Mouse (Mus musculus) right cerebral cortex, postnatal 10 days (tissue): Measurements from ENCODE around the gene Reep1.
A peak's percentile ranks its signal among the peaks of the same experiment; 100 is the strongest.

ENCODE experiments used
- DNase-seq, 2 experiments: peaks; one replicate each; pipeline ENCODE4 v3.0.0; 2021; ENCODE audit warnings: low spot score in 2 of 2

Reep1 gene

DNA sequence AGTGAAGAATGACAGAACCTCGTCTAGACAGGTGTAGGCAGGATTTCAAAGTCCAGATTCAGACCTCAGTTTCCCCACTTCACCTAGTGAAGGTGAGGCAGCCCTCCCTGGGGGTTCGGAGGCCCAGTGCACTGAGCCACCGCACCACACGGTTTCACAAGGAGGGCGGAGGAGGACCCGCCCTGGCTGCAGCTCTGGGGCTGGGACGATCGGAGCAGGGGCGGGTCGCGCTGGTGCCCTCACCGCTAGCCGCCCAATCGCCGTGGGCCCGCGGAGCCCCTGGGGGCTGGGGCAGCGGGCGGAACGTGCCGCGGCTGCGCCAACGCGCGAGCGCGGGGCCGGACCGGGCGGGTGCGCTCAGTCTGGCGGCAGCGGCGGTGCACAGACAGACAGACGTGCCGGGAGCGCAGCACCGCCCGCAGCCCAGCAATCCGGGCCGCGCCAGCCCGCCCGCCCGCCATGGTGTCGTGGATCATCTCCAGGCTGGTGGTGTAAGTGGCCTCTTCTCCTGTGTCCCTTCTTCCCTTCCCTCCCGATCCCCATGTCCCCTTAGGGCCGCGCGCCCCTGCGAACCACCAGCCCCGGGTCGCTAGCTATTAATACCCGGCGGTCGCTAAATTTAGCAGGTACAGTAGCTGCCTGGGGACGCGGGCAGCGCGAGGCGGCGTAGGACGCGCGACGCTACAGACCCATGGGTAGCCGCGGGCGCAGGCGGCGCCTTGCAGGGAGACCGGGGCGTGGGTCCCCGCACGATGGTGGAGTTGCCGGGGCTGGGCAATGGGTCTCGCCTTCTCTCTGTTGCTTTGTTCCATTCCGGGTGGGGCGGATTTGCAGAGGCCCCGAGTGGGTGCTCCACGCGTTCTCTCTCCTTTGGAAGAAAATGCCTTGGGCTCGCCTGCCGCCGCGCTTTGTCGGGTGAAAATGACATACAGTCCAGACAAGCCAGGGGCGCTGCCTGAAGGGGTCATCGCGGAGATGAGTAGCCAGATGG lies at the start of gene Reep1:
TSS of gene Reep1 (plus strand) at position 51 of the 991 bp plus-strand sequence.
- DNase-seq, result peak; percentile 81 to 82

DNA sequence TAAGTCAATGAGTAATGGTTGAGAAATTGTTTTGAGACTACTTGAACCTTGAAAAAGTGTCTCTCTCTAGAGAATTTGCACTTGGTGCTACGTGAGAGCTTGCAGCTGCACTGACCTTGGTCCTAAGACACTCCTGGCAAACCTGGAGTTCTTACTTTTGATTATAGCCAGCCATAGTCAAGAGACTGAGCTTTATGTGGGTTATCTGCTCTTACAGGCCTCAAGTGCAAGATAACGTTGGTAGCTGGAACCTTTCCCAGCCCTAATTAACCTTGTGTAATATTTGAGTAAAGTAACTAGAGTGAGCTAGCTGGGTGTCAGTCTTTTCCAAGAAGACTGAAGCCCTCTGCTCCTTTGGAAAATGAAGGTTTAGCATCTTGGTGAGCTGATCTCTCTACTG lies 49.1 kb upstream of the Reep1 start:
- no peak for DNase-seq

- DNase-seq, result no peak
Observed at GRCm38 (mm10) chr6:71664511-71664910, 42.9 kb upstream of the Reep1 start.

DNA sequence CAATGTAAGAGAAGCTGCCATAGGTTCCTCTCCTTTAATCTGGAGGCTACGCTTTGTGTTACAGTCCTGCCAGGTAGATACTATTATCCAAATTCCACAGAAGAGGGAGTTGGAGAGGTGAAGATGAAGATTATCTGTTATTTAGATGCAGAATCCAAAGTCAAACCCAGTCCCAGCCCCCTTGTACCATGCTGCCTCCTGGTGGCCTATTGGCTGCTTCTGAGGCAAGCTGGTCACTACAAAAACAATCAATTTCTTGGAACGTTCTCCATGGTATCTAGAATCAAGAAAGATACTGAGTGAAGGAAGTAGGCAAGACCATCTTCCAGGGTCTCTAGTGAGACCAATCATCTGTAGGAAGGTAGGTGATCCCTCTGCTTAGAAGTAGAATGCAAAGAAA lies 34.2 kb upstream of the Reep1 start:
- DNase-seq, result no peak

DNA sequence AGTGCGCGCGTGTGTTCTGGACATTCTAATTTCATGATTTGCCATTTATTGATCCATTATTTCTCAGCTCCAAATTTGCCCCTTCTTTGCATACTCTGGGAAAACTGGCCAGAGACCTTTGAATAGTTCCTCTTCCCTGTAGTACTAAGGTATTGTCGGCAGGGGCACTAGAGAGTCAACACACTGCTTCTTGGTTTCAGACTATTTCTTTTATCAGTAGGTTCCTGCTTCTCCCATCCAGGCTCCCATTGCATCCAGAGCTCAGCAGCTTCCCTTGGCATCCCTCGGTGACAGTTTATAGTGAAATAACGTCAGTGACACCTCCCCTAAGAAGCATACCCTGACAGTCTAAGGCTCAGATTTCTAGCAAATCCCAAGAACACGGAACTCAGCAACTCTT lies 28.5 kb upstream of the Reep1 start:
- DNase-seq, result no peak

DNA sequence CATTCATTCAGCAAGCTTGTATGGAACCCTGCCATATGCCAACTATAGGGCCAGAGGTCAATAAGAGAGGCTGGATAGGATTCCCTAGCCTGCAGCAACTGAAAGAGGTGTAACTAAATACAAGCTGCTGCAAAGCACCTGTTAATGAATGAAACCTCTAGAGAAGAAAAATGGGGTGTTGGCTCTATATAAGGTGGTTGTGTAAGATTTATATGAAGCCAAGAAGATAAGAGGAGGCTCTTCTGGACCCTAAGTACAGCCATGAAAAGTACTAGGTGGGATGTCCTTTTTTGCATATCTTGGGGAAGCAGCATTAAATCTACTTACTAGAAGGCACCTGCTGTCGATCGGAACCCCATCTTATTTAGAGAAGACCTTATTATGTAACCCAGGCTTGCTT lies 12.2 kb upstream of the Reep1 start:
- DNase-seq, result no peak

- DNase-seq, result no peak
Observed at GRCm38 (mm10) chr6:71695599-71695998, 11.8 kb upstream of the Reep1 start.

GRCm38 (mm10) chr6:71706871-71707270 lies 490 bp upstream of the Reep1 start:
- DNase-seq, result peak in 1 of 2 experiments; percentile 34

- peak in 1 of 2 experiments; percentile 54 for DNase-seq
Observed at GRCm38 (mm10) chr6:71708528-71708927, 1.2 kb downstream of the Reep1 start.

GRCm38 (mm10) chr6:71710323-71710722 lies 3.0 kb downstream of the Reep1 start:
- DNase-seq, result no peak

DNA sequence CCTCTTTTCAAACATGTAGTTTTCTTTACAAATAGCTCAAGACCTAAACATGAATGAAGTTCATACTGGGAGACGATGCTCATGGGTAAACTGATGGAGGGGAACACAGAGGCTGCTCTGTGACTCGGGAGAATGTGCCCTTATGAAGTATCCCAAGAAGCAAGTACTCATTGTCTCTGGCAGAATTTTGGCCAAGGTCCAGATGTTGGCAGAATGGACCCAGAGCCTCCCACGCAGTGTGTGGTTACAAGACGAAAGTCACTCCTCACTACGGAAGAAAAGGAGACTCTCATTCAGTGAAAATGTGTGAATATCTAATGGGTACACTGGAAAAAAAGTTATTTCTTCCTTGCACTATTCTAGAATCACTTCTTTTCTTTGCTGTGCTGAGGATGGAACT lies 3.8 kb downstream of the Reep1 start:
- DNase-seq, result peak in 1 of 2 experiments; percentile 52

GRCm38 (mm10) chr6:71713532-71713931 lies 6.2 kb downstream of the Reep1 start:
- DNase-seq, result peak; percentile 12 to 17

DNA sequence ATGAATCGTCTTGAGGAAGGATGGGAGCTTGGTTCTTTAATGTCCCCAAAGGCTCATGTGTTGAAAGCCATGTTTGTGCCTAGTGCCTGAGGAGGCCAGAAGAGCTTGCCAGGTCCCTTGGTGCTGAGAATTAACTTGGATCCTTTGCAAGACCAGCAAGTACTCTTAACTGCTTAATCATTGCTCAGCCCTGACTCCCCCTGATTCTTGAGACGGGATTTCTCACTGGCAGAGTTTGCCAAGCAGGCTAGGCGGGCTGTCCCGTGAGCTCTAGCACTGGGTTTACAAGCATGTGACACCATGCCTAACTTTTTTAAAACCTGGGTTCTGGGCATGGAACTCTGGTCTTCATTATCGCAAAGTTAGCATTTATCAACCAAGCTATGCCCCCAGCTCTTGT lies 7.6 kb downstream of the Reep1 start:
- DNase-seq, result peak; percentile 16 to 20

GRCm38 (mm10) chr6:71716434-71716833 lies 9.1 kb downstream of the Reep1 start:
- no peak for DNase-seq

DNA sequence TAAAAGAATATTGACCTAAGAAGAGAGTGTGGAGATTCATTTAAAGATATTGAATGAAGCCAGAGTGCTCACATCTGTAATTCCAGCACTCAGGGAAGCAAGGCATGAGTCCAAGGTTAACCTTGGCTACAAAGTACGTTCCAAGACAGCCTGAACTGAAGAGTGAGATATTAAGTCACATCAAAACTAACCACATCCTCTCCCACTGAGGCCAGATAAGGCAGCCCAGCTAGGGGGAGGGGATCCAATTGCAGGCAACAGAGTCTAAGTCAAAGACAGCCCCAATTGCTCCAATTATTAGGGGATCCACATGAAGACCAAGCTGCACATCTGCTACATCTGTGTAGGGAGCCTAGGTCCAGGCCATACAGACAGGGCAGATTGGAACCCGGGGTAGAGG lies 11.0 kb downstream of the Reep1 start:
- DNase-seq, result peak in 1 of 2 experiments; percentile 15

DNA sequence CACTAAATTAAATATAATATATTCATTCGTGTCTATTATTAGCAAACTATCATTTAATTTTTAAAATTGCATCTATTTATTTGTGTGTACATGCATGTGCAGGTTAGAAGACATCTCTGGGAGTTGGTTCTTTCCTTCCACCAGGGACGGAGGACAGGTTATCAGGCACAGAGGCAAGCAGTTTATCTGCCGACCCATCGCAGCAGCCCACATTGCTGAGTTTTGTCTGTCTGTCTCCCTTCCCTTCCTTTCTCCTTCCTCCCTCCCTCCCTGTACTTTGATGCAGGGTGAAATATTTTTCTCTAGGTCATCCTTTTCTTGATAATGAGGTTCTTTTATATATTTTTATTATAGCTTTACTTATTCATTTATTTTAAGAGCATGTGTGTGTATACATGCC lies 11.9 kb downstream of the Reep1 start:
- no peak for DNase-seq

DNA sequence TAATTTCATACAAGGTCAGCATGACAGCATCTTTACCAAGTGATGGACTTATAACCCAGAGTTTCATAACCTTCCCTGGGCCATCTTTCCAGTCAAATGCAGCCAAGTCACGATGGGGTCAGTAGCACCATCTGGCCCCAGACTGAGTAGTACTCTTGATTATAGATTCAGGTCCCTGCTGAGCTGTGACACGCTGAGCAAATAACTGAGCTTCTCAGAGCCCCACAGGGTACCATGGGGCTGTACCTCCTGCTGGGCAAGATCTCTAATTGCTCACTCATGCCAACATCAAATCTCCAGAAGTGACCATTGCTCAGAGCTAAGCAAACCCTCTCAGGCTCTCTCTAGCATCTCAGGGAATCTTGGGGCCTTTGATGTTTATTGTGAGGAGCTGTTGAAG lies 15.6 kb downstream of the Reep1 start:
- DNase-seq, result no peak

DNA sequence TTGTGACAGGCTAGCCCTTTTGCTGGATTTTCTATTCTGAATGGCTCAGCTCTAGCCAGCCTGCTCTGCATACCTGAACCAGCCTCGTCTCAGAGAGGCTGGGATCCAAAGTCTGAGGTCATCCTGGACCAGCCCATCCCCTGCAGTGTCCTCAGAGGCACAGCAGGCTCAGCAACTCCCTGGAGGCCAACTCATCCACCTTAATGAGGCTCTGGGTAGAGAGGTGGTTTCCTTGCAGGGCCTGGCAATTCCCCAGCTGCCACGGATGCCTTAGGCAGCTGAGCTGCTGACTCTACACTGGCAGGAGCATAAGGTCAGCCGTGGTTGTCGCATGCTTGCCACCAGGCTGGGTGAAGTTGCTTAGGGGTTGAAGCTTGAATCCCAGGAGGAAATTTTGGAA lies 16.2 kb downstream of the Reep1 start:
- no peak for DNase-seq

- no peak for DNase-seq
Observed at GRCm38 (mm10) chr6:71726710-71727109, 19.3 kb downstream of the Reep1 start.

DNA sequence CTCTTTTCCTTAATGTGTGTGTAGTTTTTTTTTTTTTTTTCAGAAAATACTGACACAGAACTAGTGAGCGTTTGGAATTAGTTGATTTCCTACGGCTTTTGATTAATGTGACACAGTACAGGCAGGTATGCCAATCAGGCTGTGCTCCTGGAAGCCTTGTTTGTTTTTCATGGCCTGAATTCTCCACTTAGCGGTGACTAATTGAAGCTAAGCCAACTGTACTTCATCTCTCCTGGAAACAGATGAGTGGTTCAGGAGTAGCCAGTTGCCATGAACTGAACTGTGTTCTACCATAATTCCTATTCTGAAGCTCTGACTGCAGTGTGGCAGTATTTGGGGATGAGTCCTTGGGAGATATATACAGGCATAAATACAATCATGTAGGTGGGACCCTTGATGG lies 20.9 kb downstream of the Reep1 start:
- no peak for DNase-seq

DNA sequence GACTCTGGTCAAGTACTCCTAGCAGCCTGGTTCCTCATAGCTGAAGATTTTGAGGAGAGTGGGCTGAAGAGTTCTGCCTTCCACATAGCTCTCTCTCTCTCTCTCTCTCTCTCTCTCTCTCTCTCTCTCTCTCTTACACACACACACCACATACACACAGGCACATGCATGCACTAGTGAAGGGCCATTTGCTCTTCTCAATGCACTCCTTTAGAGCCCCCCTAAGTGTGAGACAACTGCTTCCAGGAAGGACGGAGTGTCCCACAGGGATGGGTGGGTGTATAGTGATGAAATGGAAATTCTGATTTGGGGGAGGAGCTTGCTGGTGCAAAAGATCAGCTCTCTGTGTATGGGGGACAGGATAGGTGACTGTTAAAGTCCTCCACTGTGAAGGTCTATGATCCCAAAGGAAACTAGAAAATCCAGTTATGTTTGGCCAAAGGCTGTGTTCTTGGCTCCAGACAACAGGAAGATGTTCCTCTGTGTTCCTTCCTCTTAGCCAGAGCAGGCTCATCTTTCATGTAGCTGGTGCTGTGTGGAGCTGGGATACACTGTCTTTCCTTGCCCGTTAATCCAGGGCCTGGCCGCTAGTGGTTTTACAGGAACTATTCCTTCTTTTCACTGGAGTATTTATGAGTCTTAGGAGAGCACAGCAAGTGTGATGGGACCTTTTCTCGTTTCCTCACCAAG lies 27.7 kb downstream of the Reep1 start:
- DNase-seq, result no peak

DNA sequence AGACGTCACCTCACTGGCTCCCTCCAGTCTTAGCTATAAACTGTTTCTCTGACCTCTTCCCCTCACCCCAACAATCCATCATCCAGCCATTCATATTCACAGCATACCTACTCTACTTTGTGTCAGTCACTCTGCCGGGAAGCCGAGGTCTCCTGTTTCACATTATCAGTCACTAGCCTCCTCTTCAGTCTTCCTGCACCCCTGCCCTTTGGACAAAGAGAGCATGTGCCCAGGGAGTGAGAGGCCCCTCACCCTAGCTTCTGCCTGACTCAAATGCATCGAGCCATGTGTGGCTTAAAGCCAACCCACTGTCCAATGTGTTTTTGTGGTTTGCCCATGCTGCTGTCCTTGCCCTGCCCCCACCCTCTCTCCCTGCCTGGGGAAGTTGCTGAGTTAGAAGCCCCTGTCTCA lies 28.2 kb downstream of the Reep1 start:
- DNase-seq, result no peak

DNA sequence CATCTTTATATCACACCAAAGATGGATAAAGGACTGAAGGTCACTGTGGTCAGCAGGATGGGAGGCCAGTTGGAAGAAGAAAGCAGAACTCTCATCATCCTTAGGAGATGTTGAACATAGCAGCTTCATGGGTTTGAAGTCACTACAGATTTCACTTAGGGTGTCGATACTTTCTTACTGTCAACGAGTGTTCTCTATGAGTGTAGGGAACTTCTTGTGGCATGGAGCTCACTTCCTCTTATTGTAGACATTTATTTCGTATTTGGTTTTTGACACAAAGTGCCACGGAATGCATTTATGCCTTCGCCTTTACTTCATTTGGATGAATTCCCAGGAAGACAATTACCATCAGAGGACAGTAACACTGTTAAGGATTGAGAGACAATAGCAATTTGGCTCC lies 28.7 kb downstream of the Reep1 start:
- DNase-seq, result no peak
